Mouse (Mus musculus): ENCODE data around the gene Plp2.
A peak's percentile ranks its signal among the peaks of the same experiment; 100 is the strongest.
"Not testable (repeated sequence)": the region's sequence is repeated elsewhere in the genome, so short reads cannot be mapped to it uniquely, and the experiment has no call there.

The Plp2 gene

GRCm38 (mm10) chrX:7670921-7671623 lies at the start of gene Plp2:
Gene Plp2, minus strand, starts transcription at chrX:7671390.
- no peak for DNase-seq (ENCODE audit: low spot score)

GRCm38 (mm10) chrX:7716058-7716457 lies 44.9 kb upstream of the Plp2 start:
- DNase-seq (ENCODE audit: low spot score) = not testable (repeated sequence)

GRCm38 (mm10) chrX:7714135-7714899 lies 43.1 kb upstream of the Plp2 start, which contains the start of gene Wdr45:
Gene Wdr45, plus strand, starts transcription at chrX:7714333.
- DNase-seq (ENCODE audit: low spot score) = peak; percentile 92

- DNase-seq (ENCODE audit: low spot score) = not testable (repeated sequence)
Observed at GRCm38 (mm10) chrX:7713764-7714134, 42.6 kb upstream of the Plp2 start.

- peak; percentile 79 for DNase-seq (ENCODE audit: low spot score)
Observed at GRCm38 (mm10) chrX:7696954-7697381, 25.8 kb upstream of the Plp2 start, which contains the start of gene Gpkow. Gene Gpkow, plus strand, starts transcription at chrX:7697131.

GRCm38 (mm10) chrX:7696520-7696919 lies 25.3 kb upstream of the Plp2 start:
- no peak for DNase-seq (ENCODE audit: low spot score)

GRCm38 (mm10) chrX:7692862-7693261 lies 21.7 kb upstream of the Plp2 start:
- DNase-seq (ENCODE audit: low spot score) = no peak

- DNase-seq (ENCODE audit: low spot score) = no peak
Observed at GRCm38 (mm10) chrX:7690486-7690885, 19.3 kb upstream of the Plp2 start.

GRCm38 (mm10) chrX:7688321-7688720 lies 17.1 kb upstream of the Plp2 start:
- DNase-seq (ENCODE audit: low spot score) = no peak

GRCm38 (mm10) chrX:7680864-7681263 lies 9.7 kb upstream of the Plp2 start, which contains the start of gene Magix:
Gene Magix, minus strand, starts transcription at chrX:7681251.
- no peak for DNase-seq (ENCODE audit: low spot score)

- no peak for DNase-seq (ENCODE audit: low spot score)
Observed at GRCm38 (mm10) chrX:7680057-7680412, 8.8 kb upstream of the Plp2 start.

GRCm38 (mm10) chrX:7679405-7680056 lies 8.3 kb upstream of the Plp2 start:
- peak; percentile 76 for DNase-seq (ENCODE audit: low spot score)

GRCm38 (mm10) chrX:7678986-7679385 lies 7.8 kb upstream of the Plp2 start:
- DNase-seq (ENCODE audit: low spot score) = no peak

GRCm38 (mm10) chrX:7675001-7675380 lies 3.8 kb upstream of the Plp2 start:
- DNase-seq (ENCODE audit: low spot score) = no peak

GRCm38 (mm10) chrX:7674284-7675000 lies 3.3 kb upstream of the Plp2 start:
- DNase-seq (ENCODE audit: low spot score) = no peak

GRCm38 (mm10) chrX:7673578-7674281 lies 2.5 kb upstream of the Plp2 start:
- DNase-seq (ENCODE audit: low spot score) = no peak

- DNase-seq (ENCODE audit: low spot score) = no peak
Observed at GRCm38 (mm10) chrX:7672739-7673138, 1.5 kb upstream of the Plp2 start.

- DNase-seq (ENCODE audit: low spot score) = no peak
Observed at GRCm38 (mm10) chrX:7670390-7670881, 754 bp downstream of the Plp2 start.

GRCm38 (mm10) chrX:7665739-7666502 lies 5.3 kb downstream of the Plp2 start:
- DNase-seq (ENCODE audit: low spot score) = no peak

- DNase-seq (ENCODE audit: low spot score) = no peak
Observed at GRCm38 (mm10) chrX:7664791-7665190, 6.4 kb downstream of the Plp2 start.

- no peak for DNase-seq (ENCODE audit: low spot score)
Observed at GRCm38 (mm10) chrX:7662936-7663335, 8.3 kb downstream of the Plp2 start.
